Mouse (Mus musculus) liver, postnatal 0 days (tissue): ENCODE measurements around the gene Nudt16l1. TPM values are rescaled to one million over a fixed set of nuclear protein-coding genes. Genes with fewer than 3 reads are reported as not detected.

Source experiments
- ATAC-seq: fragments of 200-750 bp; cut with Nextera tagmentation; 2 replicates; pipeline ENCODE4 v1.8.0; 2017; ENCODE audit warnings: mild to moderate bottlenecking, moderate library complexity
- DNase-seq: peaks from one replicate; pipeline ENCODE4 v3.0.0-alpha.2; 2016
- H3K27ac ChIP-seq: fragments of 300-500 bp; sonication (generic); 2 replicates; pipeline ENCODE4 v1.5.1; 2014; ENCODE audit warnings: antibody characterized with exemption, moderate library complexity, mild to moderate bottlenecking, low read depth
- H3K27me3 ChIP-seq: fragments of 300-500 bp; sonication (generic); 2 replicates; pipeline ENCODE4 v1.6.1; 2014; ENCODE audit warnings: low read length, control low read depth, mixed read lengths; ENCODE audit not compliant: insufficient read depth
- H3K36me3 ChIP-seq: fragments of 300-500 bp; sonication (generic); replicated peaks from 2 replicates; pipeline ENCODE4 v1.6.1; 2014; ENCODE audit warnings: mild to moderate bottlenecking, control low read depth, low read length, moderate library complexity, mixed read lengths; ENCODE audit not compliant: insufficient read depth
- H3K4me1 ChIP-seq: fragments of 300-500 bp; sonication (generic); 2 replicates; pipeline ENCODE4 v1.6.1; 2014; ENCODE audit warnings: antibody characterized with exemption, mild to moderate bottlenecking, control low read depth; ENCODE audit not compliant: insufficient read depth
- H3K4me2 ChIP-seq: fragments of 300-500 bp; sonication (generic); 2 replicates; pipeline ENCODE4 v1.6.1; 2014; ENCODE audit warnings: low read depth, mild to moderate bottlenecking, low read length, moderate library complexity, mixed read lengths
- H3K4me3 ChIP-seq: fragments of 300-500 bp; sonication (generic); 2 replicates; pipeline ENCODE4 v1.5.1; 2014; ENCODE audit warnings: low read depth, low read length
- H3K9ac ChIP-seq: fragments of 300-500 bp; sonication (generic); replicated peaks from 2 replicates; pipeline ENCODE4 v1.6.1; 2014; ENCODE audit warnings: mild to moderate bottlenecking, moderate library complexity
- H3K9me3 ChIP-seq: fragments of 300-500 bp; sonication (generic); 2 replicates; pipeline ENCODE4 v1.6.1; 2016; ENCODE audit warnings: mild to moderate bottlenecking, control low read depth, low read length, mixed read lengths
- CTCF ChIP-seq: sonication (generic); IDR thresholded peaks from 2 replicates; pipeline ENCODE4 v1.5.1; 2016; ENCODE audit warnings: antibody characterized with exemption, low read depth
- EP300 ChIP-seq: IDR thresholded peaks from 2 replicates; pipeline ENCODE4 v1.6.1; 2016; ENCODE audit warnings: antibody characterized with exemption, low read depth, mild to moderate bottlenecking
- WGBS: fragments of 180-500 bp; shearing (Covaris S2); extraction: QIAGEN DNeasy Blood & Tissue Kit; methylation state at CpG from one replicate; pipeline ENCODE4 v1.1.7; 2014; ENCODE audit not compliant: insufficient replicate concordance; 5-methylcytosine and 5-hydroxymethylcytosine counted together
- polyA plus RNA-seq: library from polyadenylated mRNA; unstranded; fragments of >200 nt; fragmentation: Nextera tagmentation; extraction: Ambion mirVana; gene quantifications from 2 replicates; pipeline ENCODE4 v1.2.1, GENCODE M21; 2015

Nudt16l1 gene
- polyA plus RNA-seq, 1 experiment from 2014 or later: 40.2 TPM

- Histone ChIP-seq H3K9ac (no peak overlapping the region), H3K4me2 (no peak overlapping the region), H3K27ac (no peak overlapping the region), H3K27me3 (no peaks in the 10 kb centered on the region), H3K4me1 (peaks cover 27% of the 10 kb centered on the region), H3K36me3 (peaks cover 48% of the 10 kb centered on the region), H3K9me3 (no peaks in the 10 kb centered on the region), H3K4me3 (no peak overlapping the region)
- DNase-seq (no peak), ATAC-seq (no peak)
- 91% methylated on average over 3 of the region's 3 CpGs for WGBS
- no peak for TF ChIP-seq EP300
- no peak for TF ChIP-seq CTCF
Measured at GRCm38 (mm10) chr16:4943431-4943830, 4.9 kb downstream of the Nudt16l1 start.

- ATAC-seq: peak; percentile 64
- WGBS: 47% methylated on average over 4 of the region's 4 CpGs
Measured at GRCm38 (mm10) chr16:4945415-4945814, 6.9 kb downstream of the Nudt16l1 start.

GRCm38 (mm10) chr16:4946155-4946554, 7.6 kb downstream of the Nudt16l1 start:
- H3K27me3 ChIP-seq: no peaks in the 10 kb centered on the region
- TF ChIP-seq CTCF: no peak
- H3K4me3 ChIP-seq: no peak overlapping the region
- WGBS: 89% methylated on average over 3 of the region's 3 CpGs
- no peak overlapping the region for H3K9ac ChIP-seq
- peaks cover 51% of the 10 kb centered on the region for H3K36me3 ChIP-seq
- H3K9me3 ChIP-seq: no peaks in the 10 kb centered on the region
- H3K27ac ChIP-seq: 0 out of 2 replicates have a peak overlapping the region, but pooled peaks have one; percentile 11
- ATAC-seq: no peak
- DNase-seq: no peak
- peaks cover 12% of the 10 kb centered on the region for H3K4me1 ChIP-seq
- H3K4me2 ChIP-seq: no peak overlapping the region

More at GRCm38 (mm10) chr16:4945415-4945814, 6.9 kb downstream of the Nudt16l1 start:
- TF ChIP-seq CTCF: peak; percentile 37
- no peak for TF ChIP-seq EP300
- DNase-seq: peak; percentile 33
- Histone ChIP-seq H3K27me3 (no peaks in the 10 kb centered on the region), H3K4me2 (no peak overlapping the region), H3K9ac (no peak overlapping the region), H3K36me3 (peaks cover 52% of the 10 kb centered on the region), H3K4me1 (peaks cover 12% of the 10 kb centered on the region), H3K27ac (no peak overlapping the region), H3K9me3 (no peaks in the 10 kb centered on the region), H3K4me3 (no peak overlapping the region)

- 57% methylated on average over 4 of the region's 4 CpGs for WGBS
- Histone ChIP-seq H3K27ac (peak overlapping the region; percentile 55; the same call in 1 of the 2 replicates), H3K4me1 (peaks cover 12% of the 10 kb centered on the region), H3K9me3 (no peaks in the 10 kb centered on the region), H3K36me3 (peaks cover 50% of the 10 kb centered on the region), H3K4me2 (peak overlapping the region; percentile 34; the same call in 1 of the 2 replicates), H3K27me3 (no peaks in the 10 kb centered on the region), H3K9ac (no peak overlapping the region; the same call in 1 of the 2 replicates), H3K4me3 (no peak overlapping the region)
- TF ChIP-seq CTCF (no peak), EP300 (no peak)
- DNase-seq (no peak), ATAC-seq (peak; percentile 68)
Measured at GRCm38 (mm10) chr16:4947378-4947777, 8.8 kb downstream of the Nudt16l1 start.

GRCm38 (mm10) chr16:4956609-4957008, 18.0 kb downstream of the Nudt16l1 start:
- WGBS: 88% methylated on average over 3 of the region's 3 CpGs
- no peak overlapping the region for H3K4me3 ChIP-seq
- H3K4me1 ChIP-seq: no peaks in the 10 kb centered on the region
- H3K4me2 ChIP-seq: no peak overlapping the region
- no peaks in the 10 kb centered on the region for H3K27me3 ChIP-seq
- no peak overlapping the region for H3K27ac ChIP-seq
- peaks cover 48% of the 10 kb centered on the region for H3K36me3 ChIP-seq
- TF ChIP-seq CTCF (no peak), EP300 (no peak)
- H3K9ac ChIP-seq: no peak overlapping the region
- no peaks in the 10 kb centered on the region for H3K9me3 ChIP-seq
- no peak for DNase-seq
- no peak for ATAC-seq

GRCm38 (mm10) chr16:4957446-4957845, 18.9 kb downstream of the Nudt16l1 start:
- Histone ChIP-seq H3K4me3 (no peak overlapping the region), H3K4me2 (no peak overlapping the region), H3K36me3 (peaks cover 40% of the 10 kb centered on the region), H3K9me3 (no peaks in the 10 kb centered on the region), H3K9ac (no peak overlapping the region), H3K27me3 (no peaks in the 10 kb centered on the region), H3K27ac (no peak overlapping the region), H3K4me1 (peaks cover 6% of the 10 kb centered on the region)
- TF ChIP-seq CTCF (no peak), EP300 (no peak)
- ATAC-seq: no peak
- WGBS: 80% methylated on average over 3 of the region's 3 CpGs
- DNase-seq: no peak

GRCm38 (mm10) chr16:4960260-4960659, 21.7 kb downstream of the Nudt16l1 start:
- Histone ChIP-seq H3K4me2 (no peak overlapping the region), H3K9me3 (no peaks in the 10 kb centered on the region), H3K9ac (no peak overlapping the region), H3K36me3 (peaks cover 15% of the 10 kb centered on the region), H3K27ac (no peak overlapping the region; the same call in 1 of the 2 replicates), H3K4me3 (no peak overlapping the region), H3K4me1 (peaks cover 13% of the 10 kb centered on the region), H3K27me3 (no peaks in the 10 kb centered on the region)
- ATAC-seq: no peak
- WGBS: 63% methylated on average over 8 of the region's 8 CpGs
- DNase-seq: no peak
- TF ChIP-seq EP300 (no peak), CTCF (no peak)
